Mouse (Mus musculus) hindbrain, embryonic 12.5 days (tissue): Measurements from ENCODE around the gene Krtap19-2. TPM values are rescaled to one million over a fixed set of nuclear protein-coding genes. Genes with fewer than 3 reads are reported as not detected.

Experiments
- polyA plus RNA-seq: library from polyadenylated mRNA; unstranded; fragments of >200 nt; fragmentation: Nextera tagmentation; extraction: Ambion mirVana; gene quantifications from 2 replicates; pipeline ENCODE4 v1.2.1, GENCODE M21; 2016

Gene Krtap19-2
- polyA plus RNA-seq, 1 experiment from 2014 or later: not detected

Other genes with a start within 250 kb of the Krtap19-2 start
- gene 2310079G19Rik, start 246.6 kb downstream of the Krtap19-2 start, polyA plus RNA-seq: not detected in 2 replicates
- not detected in 2 replicates for gene Krtap26-1, start 226.5 kb downstream of the Krtap19-2 start, polyA plus RNA-seq
- not detected in 2 replicates for gene Krtap27-1, start 202.6 kb downstream of the Krtap19-2 start, polyA plus RNA-seq
- gene 2310061N02Rik, start 166.3 kb downstream of the Krtap19-2 start, polyA plus RNA-seq: not detected in 2 replicates
- not detected in 2 replicates for gene Krtap13-1, start 145.4 kb downstream of the Krtap19-2 start, polyA plus RNA-seq
- gene Krtap13, start 122.6 kb downstream of the Krtap19-2 start, polyA plus RNA-seq: not detected in 2 replicates
- not detected in 2 replicates for gene 2310034C09Rik, start 115.4 kb downstream of the Krtap19-2 start, polyA plus RNA-seq
- not detected in 2 replicates for gene 2310057N15Rik, start 100.1 kb downstream of the Krtap19-2 start, polyA plus RNA-seq
- gene Gm5965, start 96.4 kb downstream of the Krtap19-2 start, polyA plus RNA-seq: not detected in 2 replicates
- not detected in 2 replicates for gene Gm20741, start 62.0 kb downstream of the Krtap19-2 start, polyA plus RNA-seq
- not detected in 2 replicates for gene Krtap15, start 54.1 kb downstream of the Krtap19-2 start, polyA plus RNA-seq
- gene Krtap14, start 48.1 kb downstream of the Krtap19-2 start, polyA plus RNA-seq: not detected in 2 replicates
- not detected in 2 replicates for gene Krtap19-1, start 4.9 kb downstream of the Krtap19-2 start, polyA plus RNA-seq
- gene Krtap19-3, start 3.8 kb upstream of the Krtap19-2 start, polyA plus RNA-seq: not detected in 2 replicates
- gene Krtap19-4, start 10.8 kb upstream of the Krtap19-2 start, polyA plus RNA-seq: not detected in 2 replicates
- gene Krtap19-5, start 22.2 kb upstream of the Krtap19-2 start, polyA plus RNA-seq: not detected in 2 replicates
- gene Krtap19-9b, start 58.0 kb upstream of the Krtap19-2 start, polyA plus RNA-seq: not detected in 2 replicates
- not detected in 2 replicates for gene Krtap16-3, start 88.6 kb upstream of the Krtap19-2 start, polyA plus RNA-seq
- not detected in 2 replicates for gene Krtap22-2, start 136.5 kb upstream of the Krtap19-2 start, polyA plus RNA-seq
- gene Gm10229, start 141.0 kb upstream of the Krtap19-2 start, polyA plus RNA-seq: not detected in 2 replicates
- not detected in 2 replicates for gene Krtap6-1, start 157.4 kb upstream of the Krtap19-2 start, polyA plus RNA-seq
- gene Gm10228, start 167.2 kb upstream of the Krtap19-2 start, polyA plus RNA-seq: not detected in 2 replicates
- gene Krtap6-5, start 173.6 kb upstream of the Krtap19-2 start, polyA plus RNA-seq: not detected in 2 replicates
- gene 1110025L11Rik, start 189.7 kb upstream of the Krtap19-2 start, polyA plus RNA-seq: not detected in 2 replicates
- not detected in 2 replicates for gene Krtap6-3, start 209.7 kb upstream of the Krtap19-2 start, polyA plus RNA-seq